Mouse (Mus musculus) midbrain, postnatal 0 days (tissue): Measurements from ENCODE around the gene Insl6. TPM values are rescaled to one million over a fixed set of nuclear protein-coding genes. Genes with fewer than 3 reads are reported as not detected.

ENCODE experiments used
- ATAC-seq: fragments of 200-750 bp; cut with Nextera tagmentation; 2 replicates; pipeline ENCODE4 v1.8.0; 2017; ENCODE audit warnings: moderate number of reproducible peaks, mild to moderate bottlenecking, moderate TSS enrichment, moderate library complexity; ENCODE audit not compliant: low FRiP score
- DNase-seq: peaks from one replicate; pipeline ENCODE4 v3.0.0-alpha.2; 2015; ENCODE audit warnings: low spot score
- H3K27ac ChIP-seq: fragments of 300-500 bp; sonication (generic); 2 replicates; pipeline ENCODE4 v1.5.1; 2014; ENCODE audit warnings: low read depth, mild to moderate bottlenecking, low read length, mixed read lengths
- H3K27me3 ChIP-seq: fragments of 300-500 bp; sonication (generic); 2 replicates; pipeline ENCODE4 v1.6.1; 2014; ENCODE audit warnings: low read length, control low read depth, mixed read lengths; ENCODE audit not compliant: insufficient read depth
- H3K36me3 ChIP-seq: fragments of 300-500 bp; sonication (generic); 2 replicates; pipeline ENCODE4 v1.6.1; 2014; ENCODE audit warnings: low read length, control low read depth, mixed read lengths; ENCODE audit not compliant: insufficient read depth
- H3K4me1 ChIP-seq: fragments of 300-500 bp; sonication (generic); 2 replicates; pipeline ENCODE4 v1.6.1; 2014; ENCODE audit warnings: mild to moderate bottlenecking, control low read depth, antibody characterized with exemption, low read length, mixed read lengths; ENCODE audit not compliant: insufficient read depth
- H3K4me2 ChIP-seq: fragments of 300-500 bp; sonication (generic); 2 replicates; pipeline ENCODE4 v1.6.1; 2014; ENCODE audit warnings: low read depth, mild to moderate bottlenecking, low read length, mixed read lengths; ENCODE audit not compliant: poor library complexity, severe bottlenecking
- H3K4me3 ChIP-seq: fragments of 300-500 bp; sonication (generic); 2 replicates; pipeline ENCODE4 v1.5.1; 2014; ENCODE audit warnings: low read depth, mild to moderate bottlenecking, low read length, moderate library complexity
- H3K9ac ChIP-seq: fragments of 300-500 bp; sonication (generic); replicated peaks from 2 replicates; pipeline ENCODE4 v1.6.1; 2014; ENCODE audit warnings: mild to moderate bottlenecking, low read length, moderate library complexity, mixed read lengths; ENCODE audit not compliant: poor library complexity, severe bottlenecking
- H3K9me3 ChIP-seq: fragments of 300-500 bp; sonication (generic); 2 replicates; pipeline ENCODE4 v1.6.1; 2016; ENCODE audit warnings: low read length, control low read depth
- CTCF ChIP-seq: IDR thresholded peaks from 2 replicates; pipeline ENCODE4 v1.5.1; 2016; ENCODE audit warnings: antibody characterized with exemption, mild to moderate bottlenecking
- WGBS: fragments of 180-500 bp; shearing (Covaris S2); extraction: QIAGEN DNeasy Blood & Tissue Kit; methylation state at CpG from one replicate; pipeline ENCODE4 v1.1.7; 2014; 5-methylcytosine and 5-hydroxymethylcytosine counted together
- polyA plus RNA-seq: library from polyadenylated mRNA; unstranded; fragments of >200 nt; fragmentation: Nextera tagmentation; extraction: Ambion mirVana; gene quantifications from 2 replicates; pipeline ENCODE4 v1.2.1, GENCODE M21; 2015
- total RNA-seq: library from RNA; depleted of rRNA; stranded (reverse); fragments of >200 nt; gene quantifications from 2 replicates; pipeline ENCODE4 v1.2.3, GENCODE M21; 2014

The Insl6 gene
- total and polyA plus RNA-seq, 2 experiments from 2014 or later, result 1.5 TPM; not detected in 1

GRCm38 (mm10) chr19:29345636-29346035 lies 20.5 kb upstream of the Insl6 start:
- Histone ChIP-seq H3K27me3 (no peaks in the 10 kb centered on the region), H3K9me3 (no peaks in the 10 kb centered on the region), H3K9ac (no peak overlapping the region), H3K4me3 (no peak overlapping the region), H3K4me2 (no peak overlapping the region), H3K27ac (no peak overlapping the region), H3K36me3 (peaks cover 5% of the 10 kb centered on the region), H3K4me1 (no peaks in the 10 kb centered on the region)
- no peak for DNase-seq
- no peak for ATAC-seq
- WGBS, result 77% methylated on average over 6 of the region's 6 CpGs
- TF ChIP-seq CTCF, result no peak

DNA sequence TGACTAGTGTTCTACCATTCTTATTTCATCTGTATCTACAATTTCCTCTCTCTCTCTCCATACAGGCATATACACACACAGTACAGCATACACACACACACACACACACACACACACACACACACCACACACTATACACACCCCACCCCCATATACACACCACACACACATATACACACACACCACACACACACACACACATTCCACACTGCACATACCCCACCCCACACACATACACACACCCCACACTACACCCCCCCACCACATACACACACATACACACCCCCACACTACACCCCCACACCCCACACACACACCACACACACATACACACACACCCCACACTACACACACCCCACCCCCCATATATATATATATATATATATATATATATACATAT lies 19.7 kb upstream of the Insl6 start:
- Histone ChIP-seq H3K27ac (no peak overlapping the region), H3K9me3 (no peaks in the 10 kb centered on the region), H3K36me3 (peaks cover 2% of the 10 kb centered on the region; the same call in 1 of the 2 replicates), H3K27me3 (no peaks in the 10 kb centered on the region), H3K4me1 (no peaks in the 10 kb centered on the region), H3K4me3 (no peak overlapping the region), H3K9ac (no peak overlapping the region), H3K4me2 (no peak overlapping the region)
- ATAC-seq, result no peak
- no peak for DNase-seq
- no peak for TF ChIP-seq CTCF

DNA sequence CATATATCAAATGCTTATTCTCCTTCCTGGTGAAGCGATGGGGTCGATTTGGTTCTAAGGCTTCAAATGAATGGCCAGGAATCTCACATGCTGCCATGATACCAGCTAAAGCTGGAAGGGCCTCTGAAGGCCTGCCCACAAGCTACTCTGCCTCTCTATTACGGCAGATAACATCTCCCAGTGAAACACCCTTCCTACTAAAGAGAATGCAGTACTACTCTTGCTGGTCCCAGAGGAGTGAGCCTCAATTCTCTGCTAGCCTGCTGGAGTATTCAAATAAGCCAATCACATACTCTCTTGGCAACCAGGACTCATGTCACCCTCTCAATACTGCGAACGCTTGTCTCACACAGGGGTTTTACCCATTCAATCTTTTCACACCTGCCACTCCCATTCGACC lies 17.1 kb upstream of the Insl6 start:
- Histone ChIP-seq H3K9me3 (no peaks in the 10 kb centered on the region), H3K27ac (no peak overlapping the region), H3K4me2 (no peak overlapping the region), H3K9ac (no peak overlapping the region), H3K27me3 (no peaks in the 10 kb centered on the region), H3K4me3 (no peak overlapping the region), H3K4me1 (no peaks in the 10 kb centered on the region), H3K36me3 (no peaks in the 10 kb centered on the region)
- no peak for ATAC-seq
- DNase-seq, result no peak
- WGBS, result 90% methylated on average over 6 of the region's 6 CpGs
- TF ChIP-seq CTCF, result no peak

DNA sequence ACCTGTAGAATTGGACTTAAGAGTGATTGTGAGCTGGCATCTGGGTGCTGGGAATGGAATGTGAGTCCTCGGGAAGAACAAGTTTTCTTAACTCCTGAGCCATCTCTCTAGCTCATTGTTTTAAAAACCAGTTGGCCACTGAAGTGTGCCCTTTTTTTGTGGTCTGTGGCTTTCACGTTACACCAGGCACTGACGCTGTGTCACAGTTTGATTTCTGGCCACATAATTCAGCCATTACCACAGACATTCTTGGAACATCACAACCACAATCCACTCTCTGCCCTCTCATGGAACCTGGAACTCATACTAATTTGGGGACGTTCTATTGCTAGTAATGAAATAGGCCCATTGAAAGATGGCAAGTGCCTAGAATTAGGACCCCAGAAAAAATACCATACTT lies 15.9 kb upstream of the Insl6 start:
- ATAC-seq, result no peak
- 87% methylated on average over 4 of the region's 4 CpGs for WGBS
- no peaks in the 10 kb centered on the region for H3K27me3 ChIP-seq

GRCm38 (mm10) chr19:29336624-29337023 lies 11.5 kb upstream of the Insl6 start:
- ATAC-seq, result no peak
- H3K9me3 ChIP-seq, result no peaks in the 10 kb centered on the region
- H3K4me3 ChIP-seq, result no peak overlapping the region
- no peak for TF ChIP-seq CTCF
- no peaks in the 10 kb centered on the region for H3K4me1 ChIP-seq
- no peaks in the 10 kb centered on the region for H3K36me3 ChIP-seq
- no peak overlapping the region for H3K27ac ChIP-seq
- H3K9ac ChIP-seq, result no peak overlapping the region
- no peak for DNase-seq
- H3K27me3 ChIP-seq, result no peaks in the 10 kb centered on the region
- no peak overlapping the region for H3K4me2 ChIP-seq
- 91% methylated on average over 2 of the region's 2 CpGs for WGBS

More for the DNA sequence above, 15.9 kb upstream of the Insl6 start:
- no peaks in the 10 kb centered on the region for H3K9me3 ChIP-seq
- no peak for DNase-seq
- H3K4me1 ChIP-seq, result no peaks in the 10 kb centered on the region
- no peak overlapping the region for H3K4me3 ChIP-seq
- no peak for TF ChIP-seq CTCF
- no peak overlapping the region for H3K9ac ChIP-seq
- H3K4me2 ChIP-seq, result no peak overlapping the region
- H3K36me3 ChIP-seq, result no peaks in the 10 kb centered on the region
- no peak overlapping the region for H3K27ac ChIP-seq

DNA sequence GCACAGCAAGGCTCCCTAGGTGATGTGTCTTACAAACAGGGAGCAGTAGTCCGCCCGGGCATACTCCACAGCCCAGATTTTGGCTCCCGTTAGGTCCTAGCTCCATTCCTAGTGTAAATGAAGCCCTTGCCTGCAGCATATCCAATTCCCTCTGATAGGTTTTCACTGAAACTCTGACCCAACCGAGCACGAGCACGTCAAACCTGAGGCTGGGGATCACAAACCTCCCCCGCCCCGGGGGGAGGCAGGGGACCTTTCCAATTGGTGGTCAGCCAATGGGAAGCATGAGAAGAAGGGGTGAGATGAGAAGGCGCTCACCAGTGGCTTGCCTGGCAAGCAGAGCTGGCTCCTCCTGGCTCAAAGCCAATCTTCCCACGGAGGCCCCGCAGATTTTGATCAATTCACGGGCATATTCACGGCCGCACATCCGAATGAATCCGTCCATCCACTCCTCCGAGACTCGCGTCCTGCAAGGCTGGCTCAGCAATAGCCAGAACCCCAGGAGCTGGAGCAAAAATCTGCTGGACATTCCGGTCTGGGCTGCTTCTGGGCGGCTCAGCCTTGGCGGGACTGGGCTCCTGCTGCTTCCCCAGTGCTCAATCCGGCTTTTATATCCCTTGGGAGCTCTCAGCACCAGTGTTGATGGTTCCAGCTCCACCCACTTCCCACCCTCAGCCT lies 9.1 kb upstream of the Insl6 start, which contains the start of gene Rln1:
Gene Rln1 (minus strand): TSS at position 603 of the 678 bp plus-strand sequence.
- peak within 1 kb of the TSS; percentile 42 for H3K4me3 ChIP-seq
- H3K36me3 ChIP-seq, result no peaks in the 10 kb centered on the region
- TF ChIP-seq CTCF, result no peak
- DNase-seq (peak; percentile 76), ATAC-seq (peak; percentile 91)
- no peaks in the 10 kb centered on the region for H3K9me3 ChIP-seq
- peak within 1 kb of the TSS; percentile 74 for H3K9ac ChIP-seq
- peak within 1 kb of the TSS; percentile 75 for H3K4me2 ChIP-seq
- no peaks in the 10 kb centered on the region for H3K27me3 ChIP-seq
- H3K4me1 ChIP-seq, result no peaks in the 10 kb centered on the region
- peak within 1 kb of the TSS; percentile 47 for H3K27ac ChIP-seq
- 1% methylated on average over 23 of the region's 23 CpGs for WGBS
